Mouse (Mus musculus) small intestine, adult 2 months (tissue): ENCODE measurements around the gene Gm37240.

Source experiments
- CTCF ChIP-seq: fragments of 200-500 bp; IDR thresholded peaks from 2 replicates; pipeline ENCODE4 v1.5.1; 2012; ENCODE audit warnings: low read depth, mild to moderate bottlenecking, control low read depth, inconsistent platforms, low read length, moderate library complexity, mixed read lengths; ENCODE audit not compliant: insufficient replicate concordance, insufficient read length; ENCODE audit errors: extremely low read depth
- POLR2A ChIP-seq: fragments of 200-500 bp; IDR thresholded peaks from 2 replicates; pipeline ENCODE4 v1.6.1; 2012; ENCODE audit warnings: low read depth, mild to moderate bottlenecking, control low read depth, inconsistent platforms, low read length, moderate library complexity

- TF ChIP-seq POLR2A (no peak), CTCF (no peak)
These were observed 1011.1 kb downstream of the Gm37240 start for GRCm38 (mm10) chr3:84876211-84876610.
